Mouse (Mus musculus) skeletal muscle tissue, adult 2 months (tissue): ENCODE measurements at regions not wholly inside any gene's neighbourhood (a gene's known extent, or its start where the extent isn't known, plus 50 kb on each side); places are given as distances from the start of the nearest gene placed in this dataset.
A peak's percentile ranks its signal among the peaks of the same experiment; 100 is the strongest.

Source experiments
- DNase-seq: peaks from one replicate; pipeline ENCODE4 v3.0.0-alpha.2; 2012; ENCODE audit warnings: low read depth, low spot score

GRCm38 (mm10) chr9:6552731-6553130, 283.1 kb upstream of the Ddi1 start:
- DNase-seq, result no peak

- DNase-seq, result no peak
These were observed 270.6 kb upstream of the Ddi1 start for GRCm38 (mm10) chr9:6540178-6540700.

- no peak for DNase-seq
These were observed 259.2 kb upstream of the Ddi1 start for GRCm38 (mm10) chr9:6528836-6529235.

- DNase-seq, result no peak
These were observed 247.5 kb upstream of the Ddi1 start for GRCm38 (mm10) chr9:6517194-6517593.

- no peak for DNase-seq
These were observed 228.1 kb upstream of the Ddi1 start for GRCm38 (mm10) chr9:6497786-6498185.

GRCm38 (mm10) chr9:6480401-6480800, 210.8 kb upstream of the Ddi1 start:
- no peak for DNase-seq

- peak; percentile 28 for DNase-seq
These were observed 184.9 kb upstream of the Ddi1 start for GRCm38 (mm10) chr9:6454542-6454941.

GRCm38 (mm10) chr9:6435236-6435635, 165.6 kb upstream of the Ddi1 start:
- DNase-seq, result no peak

GRCm38 (mm10) chr9:6433813-6434456, 164.3 kb upstream of the Ddi1 start:
- DNase-seq, result no peak

GRCm38 (mm10) chr9:6430859-6431258, 161.2 kb upstream of the Ddi1 start:
- no peak for DNase-seq

GRCm38 (mm10) chr9:6430437-6430836, 160.8 kb upstream of the Ddi1 start:
- DNase-seq, result no peak
